Mouse (Mus musculus): Measurements from ENCODE around the gene Slain2. TPM values are rescaled to one million over a fixed set of nuclear protein-coding genes. Genes with fewer than 3 reads are reported as not detected.
A peak's percentile ranks its signal among the peaks of the same experiment; 100 is the strongest.

The Slain2 gene
- 17.5 and 18.1 TPM in 2 replicates for polyA plus RNA-seq (2015; fragmentation: Nextera tagmentation; extraction: Ambion mirVana)

DNA sequence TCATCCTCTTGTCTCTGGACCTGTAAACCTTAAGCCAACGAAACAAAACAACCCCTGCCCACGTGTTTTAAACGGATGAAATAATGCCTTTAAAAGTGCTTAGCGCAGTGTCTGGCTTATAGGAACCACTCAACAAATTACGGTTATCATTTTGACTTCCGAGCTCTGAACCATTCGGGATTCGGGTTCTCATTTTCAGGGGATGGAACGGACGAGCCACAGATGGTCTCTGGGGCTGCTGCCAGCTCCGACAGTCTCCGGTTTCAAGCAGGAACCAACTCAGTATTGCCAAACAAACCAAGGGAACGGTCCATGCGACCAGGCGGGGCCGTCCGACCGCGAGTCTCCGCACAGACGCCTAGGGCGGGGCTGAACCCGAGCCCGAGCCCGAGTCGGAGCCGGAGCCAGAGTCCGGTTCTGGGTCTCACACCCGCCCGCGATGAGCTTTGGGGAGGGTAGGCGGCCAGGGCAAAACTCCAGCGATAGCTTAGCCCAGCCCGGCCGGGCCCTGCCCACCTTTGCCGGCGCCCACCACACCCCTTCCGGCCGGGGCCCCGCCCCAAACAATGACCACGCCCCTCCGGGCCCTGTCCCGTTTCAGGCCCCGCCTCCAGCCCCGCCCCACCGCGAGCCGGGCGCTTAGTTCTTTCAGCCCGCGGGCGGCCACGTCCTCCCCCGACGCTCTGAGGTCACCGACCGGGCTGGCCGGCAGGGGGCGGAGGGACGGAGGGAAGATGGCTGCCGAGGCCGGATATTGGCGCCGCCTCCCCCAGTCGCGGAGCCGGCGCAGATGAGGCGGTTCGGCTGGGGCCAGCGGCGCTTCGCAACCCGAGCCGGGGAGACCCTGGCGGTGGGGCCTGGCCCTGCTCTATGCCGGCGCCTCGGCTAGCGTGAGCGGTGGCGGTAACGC is at the start of gene Slain2:
TSS of gene Slain2 (plus strand) at position 657 of the 910 bp plus-strand sequence.
- H3K27me3 ChIP-seq, result 0 out of 2 replicates have a peak, but pooled peaks cover 3% of the 10 kb centered on the region
- peak within 1 kb of the TSS; percentile 98 for H3K4me3 ChIP-seq (replicated peaks)
- ATAC-seq, result peak; percentile 95
- H3K9ac ChIP-seq (replicated peaks), result peak within 1 kb of the TSS; percentile 99
- H3K4me2 ChIP-seq (replicated peaks), result peak within 1 kb of the TSS; percentile 72
- peak within 1 kb of the TSS; percentile 99 for H3K27ac ChIP-seq
- no peaks in the 10 kb centered on the region for H3K9me3 ChIP-seq
- H3K36me3 ChIP-seq, result no peaks in the 10 kb centered on the region
- under 1% methylated on average over 79 of the region's 83 CpGs for WGBS
- H3K4me1 ChIP-seq (replicated peaks), result peaks cover 28% of the 10 kb centered on the region

DNA sequence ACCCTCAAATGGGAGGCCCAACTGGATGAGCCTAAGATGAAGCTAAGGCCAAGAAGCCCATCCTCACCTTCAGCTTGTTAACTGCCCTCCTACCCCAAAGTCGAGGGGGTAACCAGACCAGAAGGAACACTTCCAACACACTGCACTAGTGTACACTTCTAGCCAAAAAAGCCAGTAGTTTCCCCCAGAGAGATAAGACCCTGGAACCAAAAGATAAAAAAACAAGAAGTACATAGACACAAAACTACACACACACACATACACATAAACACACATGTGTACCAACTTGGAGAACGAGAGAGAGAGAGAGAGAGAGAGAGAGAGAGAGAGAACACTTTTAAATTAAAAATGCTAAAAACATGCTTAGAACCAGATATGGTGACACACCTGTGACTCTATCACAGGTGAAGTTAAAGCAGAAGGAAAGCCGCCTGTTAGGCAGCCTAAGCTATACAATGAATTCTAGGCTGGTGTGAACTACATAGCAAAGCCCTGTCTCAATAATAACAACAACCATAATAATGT is 49.4 kb upstream of the Slain2 start:
- ATAC-seq, result no peak
- H3K4me3 ChIP-seq (replicated peaks), result no peak overlapping the region
- H3K4me1 ChIP-seq (replicated peaks), result peaks cover 11% of the 10 kb centered on the region
- peaks cover 29% of the 10 kb centered on the region for H3K27me3 ChIP-seq
- no peaks in the 10 kb centered on the region for H3K36me3 ChIP-seq
- H3K9ac ChIP-seq (replicated peaks), result no peak overlapping the region
- 79% methylated on average over 3 of the region's 3 CpGs for WGBS
- H3K4me2 ChIP-seq (replicated peaks), result no peak overlapping the region
- 0 out of 2 replicates have a peak, but pooled peaks cover 2% of the 10 kb centered on the region for H3K9me3 ChIP-seq
- H3K27ac ChIP-seq, result no peak overlapping the region

DNA sequence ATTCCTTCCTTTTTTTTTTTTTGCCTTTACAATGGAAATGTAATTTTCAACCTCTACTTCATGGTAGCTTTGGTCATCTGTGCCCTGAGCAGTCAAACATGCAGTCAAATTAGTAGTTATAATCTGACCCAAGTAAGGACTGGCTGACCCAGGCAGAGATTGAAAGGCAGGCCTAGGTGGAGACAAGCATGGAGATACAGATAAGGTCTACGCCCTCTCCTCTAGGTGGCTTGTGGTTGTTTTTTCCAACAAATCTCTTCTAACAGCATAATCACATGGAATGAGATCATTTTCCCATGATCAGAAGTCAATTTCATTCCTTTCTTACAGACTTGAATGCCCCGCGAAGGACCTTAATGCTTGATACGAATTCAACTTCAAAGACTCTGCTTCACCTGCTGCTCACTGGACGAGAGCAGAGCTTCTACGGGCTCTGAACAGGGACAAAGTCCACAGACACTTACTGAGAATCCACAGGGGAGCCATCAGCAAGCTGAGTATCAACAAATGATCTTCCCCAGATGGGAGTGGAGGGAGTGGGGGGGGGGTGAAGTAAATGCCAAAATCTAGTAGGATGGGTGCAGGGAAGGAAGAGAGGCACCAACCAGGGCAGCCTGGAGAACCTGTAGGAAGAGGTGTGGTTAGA is 47.7 kb upstream of the Slain2 start:
- Histone ChIP-seq H3K36me3 (no peaks in the 10 kb centered on the region), H3K4me3 (replicated peaks) (no peak overlapping the region), H3K9me3 (no peaks in the 10 kb centered on the region), H3K4me2 (replicated peaks) (no peak overlapping the region), H3K27ac (no peak overlapping the region), H3K4me1 (replicated peaks) (peaks cover 11% of the 10 kb centered on the region), H3K9ac (replicated peaks) (no peak overlapping the region), H3K27me3 (peaks cover 29% of the 10 kb centered on the region)
- WGBS, result 54% methylated on average over 6 of the region's 6 CpGs
- no peak for ATAC-seq

DNA sequence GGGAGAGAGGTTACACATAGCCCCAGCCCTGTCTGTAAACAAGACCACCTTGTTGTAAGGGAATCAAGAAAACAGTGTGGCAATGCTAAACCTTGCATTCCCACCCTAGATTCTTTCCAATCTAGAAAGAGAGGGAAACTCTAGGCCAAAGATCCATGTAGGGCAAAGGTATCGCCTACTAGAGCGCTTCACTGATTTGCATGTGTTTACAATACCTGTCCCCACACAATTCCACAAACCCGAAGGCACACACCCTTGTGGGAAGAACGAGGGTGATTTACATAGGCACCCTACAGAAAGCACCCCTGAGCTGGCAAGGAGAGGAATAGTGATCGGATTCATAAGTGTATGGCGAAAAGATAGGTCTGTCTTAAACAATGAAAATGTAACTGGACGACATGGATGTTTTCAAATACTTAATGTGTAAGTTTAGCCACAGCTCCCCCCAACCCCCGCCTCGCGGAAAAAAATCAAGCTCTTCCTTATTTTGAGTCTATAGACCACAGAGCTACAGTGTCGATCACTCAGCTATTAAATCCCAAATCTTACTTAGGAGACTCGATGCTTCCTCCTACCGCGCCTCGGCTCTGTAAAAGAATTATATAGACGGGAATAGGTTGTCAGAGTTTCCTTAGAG is 47.0 kb upstream of the Slain2 start:
- no peak for ATAC-seq
- H3K27ac ChIP-seq, result no peak overlapping the region
- H3K4me3 ChIP-seq (replicated peaks), result peak overlapping the region; percentile 53; the same call in 1 of the 2 replicates
- H3K9ac ChIP-seq (replicated peaks), result no peak overlapping the region
- peak overlapping the region; percentile 91; the same call in 1 of the 2 replicates for H3K4me2 ChIP-seq (replicated peaks)
- peaks cover 11% of the 10 kb centered on the region for H3K4me1 ChIP-seq (replicated peaks)
- H3K9me3 ChIP-seq, result no peaks in the 10 kb centered on the region
- H3K27me3 ChIP-seq, result peaks cover 29% of the 10 kb centered on the region
- no peaks in the 10 kb centered on the region for H3K36me3 ChIP-seq
- WGBS, result 28% methylated on average over 16 of the region's 16 CpGs

DNA sequence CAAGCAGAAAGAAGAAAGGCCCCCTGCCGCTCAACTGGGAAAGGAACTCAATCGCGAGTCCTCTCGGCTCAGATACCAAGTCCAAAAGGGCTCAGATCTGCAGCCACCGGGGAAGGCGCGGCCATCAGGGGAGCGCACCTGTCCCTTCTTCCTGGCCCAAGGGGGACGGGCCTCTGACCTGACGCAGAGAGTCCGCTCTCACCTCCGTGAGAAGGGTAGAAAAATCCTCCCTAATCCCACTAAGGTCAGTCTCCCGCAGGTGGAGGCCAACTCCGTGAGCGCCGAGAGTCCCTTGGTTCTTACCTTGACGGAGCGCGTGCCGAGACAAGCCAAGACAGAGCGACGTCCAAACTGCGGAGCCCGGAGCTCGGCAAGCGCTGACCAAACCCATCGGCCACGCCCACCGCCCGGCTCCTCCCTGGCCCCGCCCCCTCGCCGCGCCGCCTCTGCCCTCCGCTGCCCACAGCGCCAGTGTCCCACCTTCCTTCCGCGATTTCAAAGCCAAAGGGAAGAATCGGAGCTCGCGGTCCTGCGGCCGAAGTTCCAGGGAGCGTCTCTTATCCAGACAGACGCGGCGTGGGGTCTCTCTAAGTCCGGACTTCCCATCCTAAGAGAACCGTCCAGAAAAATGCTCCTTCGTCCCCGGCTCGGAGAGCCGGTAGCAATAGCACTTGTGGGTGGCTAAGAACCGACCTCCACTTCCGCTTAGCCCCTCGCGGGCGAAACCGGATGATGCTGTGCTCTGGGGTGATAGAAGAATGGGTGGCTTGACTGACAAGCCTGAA is 45.8 kb upstream of the Slain2 start, which contains the start of gene Tec:
TSS of gene Tec (minus strand) at position 393 of the 785 bp plus-strand sequence.
- peak within 1 kb of the TSS; percentile 53 for H3K4me3 ChIP-seq (replicated peaks)
- peak within 1 kb of the TSS; percentile 91 for H3K4me2 ChIP-seq (replicated peaks)
- no peaks in the 10 kb centered on the region for H3K9me3 ChIP-seq
- peak within 1 kb of the TSS; percentile 61 for H3K9ac ChIP-seq (replicated peaks)
- WGBS, result under 1% methylated on average over 60 of the region's 60 CpGs
- peaks cover 29% of the 10 kb centered on the region for H3K27me3 ChIP-seq
- ATAC-seq, result peak; percentile 91
- no peaks in the 10 kb centered on the region for H3K36me3 ChIP-seq
- peaks cover 11% of the 10 kb centered on the region for H3K4me1 ChIP-seq (replicated peaks)
- H3K27ac ChIP-seq, result no peak within 1 kb of the TSS; the same call in 1 of the 2 replicates

DNA sequence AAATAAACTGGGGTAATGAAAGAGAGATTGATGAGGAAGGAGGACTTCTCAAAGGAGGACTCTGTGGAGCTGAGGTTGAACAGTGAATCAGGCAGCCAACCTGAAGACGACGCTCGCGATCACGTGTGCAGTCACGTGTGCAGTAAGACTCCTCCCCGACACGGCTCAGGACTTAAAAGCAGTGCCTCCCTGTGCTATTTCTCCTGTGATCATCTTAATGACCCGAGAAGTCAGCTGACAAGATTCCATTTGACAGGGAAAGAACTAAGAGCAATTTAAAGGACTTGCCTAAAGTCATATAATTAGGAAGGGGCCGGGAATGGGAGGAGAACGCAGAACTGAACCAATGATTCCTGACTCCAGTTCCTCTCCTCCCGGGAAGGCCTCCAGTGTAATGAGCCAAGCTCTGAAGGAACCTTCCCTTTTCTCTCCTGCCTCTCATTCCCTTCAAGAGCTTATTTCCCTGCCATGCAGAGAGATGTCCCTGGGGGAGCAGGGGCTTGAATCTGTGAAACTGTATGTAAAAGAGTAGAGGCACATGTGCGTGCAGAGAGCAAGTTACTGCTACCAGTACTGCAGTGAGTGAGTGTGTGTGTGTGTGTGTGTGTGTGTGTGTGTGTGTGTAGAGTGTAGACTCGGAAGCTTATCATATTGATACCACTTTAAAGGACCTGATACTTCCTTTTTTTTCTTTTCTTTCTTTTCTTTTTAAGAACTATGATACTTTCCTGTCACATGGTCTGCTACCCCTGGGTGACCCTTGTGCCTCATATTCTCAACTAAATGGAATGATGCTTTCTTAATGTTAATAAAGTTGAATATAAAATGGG is 44.1 kb upstream of the Slain2 start:
- Histone ChIP-seq H3K9me3 (no peaks in the 10 kb centered on the region), H3K36me3 (no peaks in the 10 kb centered on the region), H3K4me3 (replicated peaks) (no peak overlapping the region), H3K4me1 (replicated peaks) (peaks cover 11% of the 10 kb centered on the region), H3K4me2 (replicated peaks) (no peak overlapping the region), H3K27ac (no peak overlapping the region), H3K9ac (replicated peaks) (no peak overlapping the region), H3K27me3 (peaks cover 29% of the 10 kb centered on the region)
- 78% methylated on average over 14 of the region's 14 CpGs for WGBS
- ATAC-seq, result no peak

DNA sequence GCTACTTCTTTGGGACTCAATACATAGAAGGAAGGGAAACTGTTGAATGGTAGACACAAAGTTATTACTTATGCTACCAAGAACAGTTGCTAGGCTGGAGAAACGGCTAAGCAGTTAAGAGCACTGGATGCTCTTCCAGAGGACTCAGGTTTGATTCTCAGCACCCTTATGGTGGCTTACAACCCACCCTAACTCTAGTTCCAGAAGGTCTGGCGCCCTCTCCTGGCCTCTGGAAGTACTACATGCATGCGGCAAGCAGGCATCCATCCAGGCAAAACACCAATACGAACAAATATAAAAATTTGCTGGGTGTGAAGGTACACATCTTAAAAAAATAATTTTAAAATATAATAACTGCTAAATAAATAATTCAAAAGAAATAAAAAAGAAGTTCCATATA is 43.0 kb upstream of the Slain2 start:
- 83% methylated on average over 4 of the region's 4 CpGs for WGBS
- H3K4me2 ChIP-seq (replicated peaks), result no peak overlapping the region

GRCm38 (mm10) chr5:72879736-72880135 is 34.4 kb upstream of the Slain2 start:
- H3K9ac ChIP-seq (replicated peaks), result no peak overlapping the region
- H3K4me3 ChIP-seq (replicated peaks), result no peak overlapping the region
- no peaks in the 10 kb centered on the region for H3K9me3 ChIP-seq
- no peak overlapping the region for H3K27ac ChIP-seq
- no peaks in the 10 kb centered on the region for H3K36me3 ChIP-seq
- no peak overlapping the region for H3K4me2 ChIP-seq (replicated peaks)
- 21% methylated on average over 5 of the region's 5 CpGs for WGBS
- H3K4me1 ChIP-seq (replicated peaks), result peaks cover 7% of the 10 kb centered on the region; the same call in 1 of the 2 replicates
- H3K27me3 ChIP-seq, result no peaks in the 10 kb centered on the region; the same call in 1 of the 2 replicates
- ATAC-seq, result no peak

More for the DNA sequence above, 43.0 kb upstream of the Slain2 start:
- Histone ChIP-seq H3K4me1 (replicated peaks) (peaks cover 14% of the 10 kb centered on the region), H3K27me3 (peaks cover 22% of the 10 kb centered on the region), H3K9me3 (no peaks in the 10 kb centered on the region), H3K4me3 (replicated peaks) (no peak overlapping the region), H3K36me3 (no peaks in the 10 kb centered on the region), H3K27ac (no peak overlapping the region), H3K9ac (replicated peaks) (no peak overlapping the region)
- no peak for ATAC-seq

GRCm38 (mm10) chr5:72881748-72882411 is 32.2 kb upstream of the Slain2 start:
- WGBS, result 93% methylated on average over 12 of the region's 12 CpGs
- Histone ChIP-seq H3K9me3 (no peaks in the 10 kb centered on the region), H3K4me3 (replicated peaks) (no peak overlapping the region), H3K27ac (no peak overlapping the region), H3K4me2 (replicated peaks) (no peak overlapping the region), H3K36me3 (no peaks in the 10 kb centered on the region), H3K9ac (replicated peaks) (no peak overlapping the region), H3K4me1 (replicated peaks) (no peaks in the 10 kb centered on the region), H3K27me3 (no peaks in the 10 kb centered on the region)
- no peak for ATAC-seq

DNA sequence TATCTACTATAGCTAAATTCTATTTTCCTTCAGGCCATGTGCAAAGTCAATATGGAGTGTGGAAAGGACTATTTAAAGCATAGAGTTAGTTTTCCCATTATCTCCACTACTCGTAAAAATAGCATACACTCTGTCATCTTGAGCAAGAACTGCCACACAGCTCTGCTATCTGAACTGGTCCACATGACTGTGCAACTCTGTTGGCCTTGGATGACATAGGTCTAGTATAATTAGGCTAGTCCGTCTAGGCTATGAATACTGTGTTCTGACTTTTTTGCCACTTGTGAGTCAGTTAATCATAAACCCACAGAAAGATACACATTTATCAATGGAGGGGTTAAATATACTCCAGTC is 31.7 kb upstream of the Slain2 start:
- Histone ChIP-seq H3K4me1 (replicated peaks) (no peaks in the 10 kb centered on the region), H3K4me3 (replicated peaks) (no peak overlapping the region), H3K9me3 (no peaks in the 10 kb centered on the region), H3K9ac (replicated peaks) (no peak overlapping the region), H3K36me3 (no peaks in the 10 kb centered on the region), H3K27ac (no peak overlapping the region), H3K4me2 (replicated peaks) (no peak overlapping the region), H3K27me3 (no peaks in the 10 kb centered on the region)
- no peak for ATAC-seq
- 83% methylated on average over 2 of the region's 2 CpGs for WGBS

Measured in midbrain, embryonic 13.5 days (tissue).